Mouse (Mus musculus) lung, adult 10 weeks (tissue): ENCODE results near the gene Ncf2. TPM values are rescaled to one million over a fixed set of nuclear protein-coding genes. Genes with fewer than 3 reads are reported as not detected.

Experiments
- polyA plus RNA-seq: library from polyadenylated mRNA; stranded (reverse); fragments of 350-450 nt; fragmentation: Illumina TruSeq; extraction: RNeasy Lipid Tissue Mini Kit (QIAGEN cat#74804); gene quantifications from one replicate; pipeline ENCODE4 v1.2.3, GENCODE M21; 2014; ENCODE audit warnings: low read depth, low replicate concordance; ENCODE audit not compliant: insufficient read depth

The Ncf2 gene
- polyA plus RNA-seq, result 19.0 TPM

DNA sequence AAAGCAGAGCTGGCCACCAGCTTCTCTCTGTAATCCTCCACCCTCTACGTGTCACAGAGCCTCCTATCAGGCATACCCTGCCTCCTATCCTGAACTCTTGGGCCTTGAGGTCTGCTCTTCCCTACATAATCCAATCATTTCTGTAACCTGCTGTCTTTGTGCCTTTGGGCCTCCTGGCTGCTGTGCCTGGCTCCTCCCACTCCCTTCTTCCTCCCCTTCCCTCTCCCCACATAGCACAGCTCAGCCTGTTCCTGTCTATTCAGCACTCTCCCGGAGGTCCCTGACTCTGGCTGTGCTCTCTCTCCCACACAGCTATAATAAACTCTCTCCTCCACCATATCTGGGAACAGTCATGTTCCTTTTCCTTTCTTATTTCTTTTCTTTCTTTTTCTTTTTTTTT, at the start of gene Ncf2:
Gene Ncf2, plus strand, starts transcription at position 298 of the 400 bp plus-strand sequence.

GRCm38 (mm10) chr1:152750312-152750965, 49.6 kb upstream of the Ncf2 start, which contains the start of gene Apobec4:
Gene Apobec4 (plus strand): TSS chr1:152750551.

DNA sequence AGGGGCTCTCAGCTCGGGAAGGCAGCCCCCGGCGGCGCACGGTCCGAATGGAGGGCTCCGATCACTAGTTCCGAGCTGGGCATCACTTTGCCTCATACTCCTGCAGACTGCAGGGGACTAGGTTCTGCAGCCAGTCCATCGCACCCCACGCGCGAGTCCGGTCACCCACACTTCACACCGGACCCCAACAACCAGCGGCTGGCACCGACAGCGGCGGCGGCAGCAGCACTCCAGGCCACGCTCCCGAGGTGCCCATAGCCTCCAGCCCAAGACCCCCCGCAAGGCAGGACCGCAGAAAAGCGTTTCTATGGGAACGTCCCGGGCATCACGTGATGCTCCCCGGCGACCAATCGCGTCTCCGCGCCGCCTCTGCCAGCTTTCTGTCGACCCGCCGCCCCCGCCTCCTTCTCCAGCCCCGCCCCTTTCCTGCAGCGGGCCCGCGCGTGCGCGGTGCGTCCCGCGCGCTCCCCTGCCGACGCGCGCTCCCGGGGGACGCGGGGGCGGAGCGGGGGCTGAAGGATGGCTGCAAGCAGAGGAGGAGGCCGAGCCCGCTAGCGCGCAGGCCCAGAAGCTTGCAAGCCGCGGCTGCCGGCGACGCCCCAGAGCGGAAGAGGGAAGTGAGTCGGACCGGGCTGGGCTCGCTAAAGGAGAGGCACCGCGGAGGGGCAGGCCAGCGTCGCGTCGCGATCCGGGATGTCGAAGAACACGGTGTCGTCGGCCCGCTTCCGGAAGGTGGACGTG, 33.8 kb upstream of the Ncf2 start, which contains the start of the genes Rgl1 and Arpc5:
Gene Rgl1, minus strand, starts transcription at position 320 of the 741 bp plus-strand sequence.
Gene Arpc5, plus strand, starts transcription at position 511 of the 741 bp plus-strand sequence.

Other genes starting within 250 kb of the Ncf2 start
- 0.59 TPM for gene Apobec4, start 49.6 kb upstream of the Ncf2 start, polyA plus RNA-seq
- gene Rgl1, start 33.8 kb upstream of the Ncf2 start, polyA plus RNA-seq, result 18.8 TPM
- 180 TPM for gene Arpc5, start 33.7 kb upstream of the Ncf2 start, polyA plus RNA-seq
- gene Smg7, start 102.5 kb downstream of the Ncf2 start, polyA plus RNA-seq, result 11.7 TPM
- gene Nmnat2, start 154.8 kb downstream of the Ncf2 start, polyA plus RNA-seq, result 2.6 TPM